ENCODE assay signal across 16 mouse cellular contexts in genomic region chr2:146721184-146721715, GRCm38 (mm10).
DNase-seq lines count a peak whose midpoint lies in the region; ATAC-seq lines count a peak whose summit lies in the region.
"Had no signal": no experiment of that assay in that cellular context is flagged by ENCODE, and none has a peak within 500 bp of the region (broad histone marks: within the 10 kb centered on the region; RNA-seq: fewer than 3 reads in every experiment).

No protein-coding gene starts in this region.

- 21% methylated on average over 10 of the region's 10 CpGs for WGBS in limb, embryonic 12.5 days
- WGBS in limb, embryonic 10.5 days: 40% methylated on average over 10 of the region's 10 CpGs
- WGBS in embryonic facial prominence, embryonic 13.5 days: 12% methylated on average over 10 of the region's 10 CpGs
- WGBS in hindbrain, embryonic 14.5 days: 20% methylated on average over 10 of the region's 10 CpGs
- WGBS in midbrain, embryonic 16.5 days: 13% methylated on average over 10 of the region's 10 CpGs
- 50% methylated on average over 10 of the region's 10 CpGs for WGBS in heart, embryonic 10.5 days

- peaks cover 5% of the 10 kb centered on the region; the same call in 1 of the 2 replicates for H3K9me3 ChIP-seq in limb, embryonic 12.5 days
- H3K9me3 ChIP-seq in limb, embryonic 10.5 days (replicated peaks): no peaks in the 10 kb centered on the region
- H3K9me3 ChIP-seq in embryonic facial prominence, embryonic 13.5 days: no peaks in the 10 kb centered on the region
- H3K9me3 ChIP-seq in hindbrain, embryonic 14.5 days (ENCODE audit: control insufficient read depth, low read length): peaks cover 5% of the 10 kb centered on the region; the same call in 1 of the 2 replicates
- H3K9me3 ChIP-seq in midbrain, embryonic 16.5 days (replicated peaks; ENCODE audit: control insufficient read depth, low read length, poor library complexity, severe bottlenecking): 0 out of 2 replicates have a peak, but pooled peaks cover 3% of the 10 kb centered on the region
- H3K9me3 ChIP-seq in heart, embryonic 10.5 days: no peaks in the 10 kb centered on the region

- peaks cover 13% of the 10 kb centered on the region for H3K4me1 ChIP-seq in limb, embryonic 12.5 days (replicated peaks)
- peaks cover 31% of the 10 kb centered on the region for H3K4me1 ChIP-seq in limb, embryonic 10.5 days
- H3K4me1 ChIP-seq in embryonic facial prominence, embryonic 13.5 days: peaks cover 12% of the 10 kb centered on the region
- H3K4me1 ChIP-seq in hindbrain, embryonic 14.5 days (replicated peaks; ENCODE audit: control insufficient read depth, insufficient read depth, low read length): peaks cover 42% of the 10 kb centered on the region
- H3K4me1 ChIP-seq in midbrain, embryonic 16.5 days (ENCODE audit: control insufficient read depth, insufficient read depth, low read length): peaks cover 29% of the 10 kb centered on the region
- H3K4me1 ChIP-seq in heart, embryonic 10.5 days: no peaks in the 10 kb centered on the region

- no peak overlapping the region for H3K27ac ChIP-seq in limb, embryonic 12.5 days
- H3K27ac ChIP-seq in limb, embryonic 10.5 days: no peak overlapping the region
- no peak overlapping the region for H3K27ac ChIP-seq in embryonic facial prominence, embryonic 13.5 days
- peak overlapping the region; percentile 54; the same call in 1 of the 2 replicates for H3K27ac ChIP-seq in hindbrain, embryonic 14.5 days
- peak overlapping the region; percentile 43 for H3K27ac ChIP-seq in midbrain, embryonic 16.5 days (ENCODE audit: low read length)
- H3K27ac ChIP-seq in heart, embryonic 10.5 days: no peak overlapping the region

- no peak overlapping the region for H3K4me3 ChIP-seq in limb, embryonic 12.5 days (replicated peaks)
- no peak overlapping the region for H3K4me3 ChIP-seq in limb, embryonic 10.5 days
- H3K4me3 ChIP-seq in embryonic facial prominence, embryonic 13.5 days: no peak overlapping the region
- no peak overlapping the region for H3K4me3 ChIP-seq in hindbrain, embryonic 14.5 days (replicated peaks; ENCODE audit: low read length)
- H3K4me3 ChIP-seq in midbrain, embryonic 16.5 days (ENCODE audit: low read depth, low read length): no peak overlapping the region
- H3K4me3 ChIP-seq in heart, embryonic 10.5 days: no peak overlapping the region

- no peaks in the 10 kb centered on the region for H3K27me3 ChIP-seq in limb, embryonic 12.5 days
- no peaks in the 10 kb centered on the region for H3K27me3 ChIP-seq in limb, embryonic 10.5 days (ENCODE audit: low read depth, poor library complexity, severe bottlenecking)
- peaks cover 12% of the 10 kb centered on the region; the same call in 1 of the 2 replicates for H3K27me3 ChIP-seq in embryonic facial prominence, embryonic 13.5 days
- H3K27me3 ChIP-seq in hindbrain, embryonic 14.5 days (ENCODE audit: control insufficient read depth, insufficient read depth, low read length): peaks cover 3% of the 10 kb centered on the region; the same call in 1 of the 2 replicates
- H3K27me3 ChIP-seq in midbrain, embryonic 16.5 days (ENCODE audit: control insufficient read depth, insufficient read depth, low read depth, low read length): peaks cover 3% of the 10 kb centered on the region
- H3K27me3 ChIP-seq in heart, embryonic 10.5 days (ENCODE audit: insufficient read depth, poor library complexity, severe bottlenecking): no peaks in the 10 kb centered on the region

- ATAC-seq in limb, embryonic 12.5 days (ENCODE audit: insufficient number of reproducible peaks, insufficient read depth, low FRiP score, low TSS enrichment, low read depth): no peak
- no peak for ATAC-seq in embryonic facial prominence, embryonic 13.5 days (ENCODE audit: insufficient number of reproducible peaks, insufficient read depth, low FRiP score, low TSS enrichment, low read depth)
- no peak for ATAC-seq in hindbrain, embryonic 14.5 days (ENCODE audit: low FRiP score)
- ATAC-seq in midbrain, embryonic 16.5 days: no peak
- ATAC-seq: CD4-positive, CD25-positive, alpha-beta regulatory T cell, adult 4 months had no signal

- no peak for DNase-seq in limb, embryonic 10.5 days (ENCODE audit: low spot score)
- DNase-seq in hindbrain, embryonic 14.5 days (ENCODE audit: low spot score): no peak
- no peak for DNase-seq in thymus, postnatal 10 days (ENCODE audit: low spot score in 2 of 2)
- no peak for DNase-seq in heart, embryonic 10.5 days (ENCODE audit: low spot score)
- DNase-seq: adrenal gland, postnatal 25 days; cerebellum, adult 9-11 months; kidney, adult 8-10 months; kidney, postnatal 36 days; layer of hippocampus, postnatal 36 days; lung, postnatal 36 days; right cerebral cortex, adult 18-20 months; thymus, postnatal 25 days had no signal

- H3K36me3 ChIP-seq in limb, embryonic 12.5 days: no peaks in the 10 kb centered on the region
- H3K36me3 ChIP-seq in limb, embryonic 10.5 days: no peaks in the 10 kb centered on the region
- no peaks in the 10 kb centered on the region for H3K36me3 ChIP-seq in embryonic facial prominence, embryonic 13.5 days
- H3K36me3 ChIP-seq in hindbrain, embryonic 14.5 days (replicated peaks; ENCODE audit: control insufficient read depth, insufficient read depth): no peaks in the 10 kb centered on the region
- H3K36me3 ChIP-seq in midbrain, embryonic 16.5 days (ENCODE audit: control insufficient read depth, insufficient read depth, low read length): no peaks in the 10 kb centered on the region
- no peaks in the 10 kb centered on the region for H3K36me3 ChIP-seq in heart, embryonic 10.5 days

- H3K4me2 ChIP-seq in limb, embryonic 12.5 days: peak overlapping the region; percentile 35
- H3K4me2 ChIP-seq in embryonic facial prominence, embryonic 13.5 days: peak overlapping the region; percentile 45
- peak overlapping the region; percentile 15; the same call in 1 of the 2 replicates for H3K4me2 ChIP-seq in hindbrain, embryonic 14.5 days (replicated peaks)
- peak overlapping the region; percentile 30 for H3K4me2 ChIP-seq in midbrain, embryonic 16.5 days (ENCODE audit: low read length)

- H3K9ac ChIP-seq in limb, embryonic 12.5 days (replicated peaks): no peak overlapping the region
- no peak overlapping the region for H3K9ac ChIP-seq in embryonic facial prominence, embryonic 13.5 days
- H3K9ac ChIP-seq in hindbrain, embryonic 14.5 days: peak overlapping the region; percentile 20; the same call in 1 of the 2 replicates
- H3K9ac ChIP-seq in midbrain, embryonic 16.5 days (ENCODE audit: low read depth, low read length): no peak overlapping the region

Comparison
In these comparisons a context has a peak if more than half of its experiments do, and no peak if none do; other contexts are left out.
1. H3K27ac ChIP-seq: peak in hindbrain, embryonic 14.5 days (single experiment) and midbrain, embryonic 16.5 days (single experiment); none in limb, embryonic 12.5 days (single experiment), limb, embryonic 10.5 days (single experiment), embryonic facial prominence, embryonic 13.5 days (single experiment) and heart, embryonic 10.5 days (single experiment).
2. Peak in every context shown above with its lines, with median percentiles within 50 percentile points of each other: H3K4me2 ChIP-seq.